Comparison of ENCODE assay signal across 8 mouse cellular contexts in genomic region chr8:105469041-105469695, GRCm38 (mm10). TPM values are rescaled to one million over a fixed set of nuclear protein-coding genes. Genes with fewer than 3 reads are reported as not detected.
A peak's percentile ranks its signal among the peaks of the same experiment; 100 is the strongest.
DNase-seq lines count a peak whose midpoint lies in the region; ATAC-seq lines count a peak whose summit lies in the region.

No protein-coding gene starts in this region.

- peaks cover 7% of the 10 kb centered on the region; the same call in 1 of the 2 replicates for H3K27me3 ChIP-seq in forebrain, embryonic 15.5 days
- 0 out of 2 replicates have a peak, but pooled peaks cover 2% of the 10 kb centered on the region for H3K27me3 ChIP-seq in stomach, embryonic 15.5 days (replicated peaks)

- peak overlapping the region; percentile 63; the same call in 1 of the 2 replicates for H3K4me2 ChIP-seq in forebrain, embryonic 15.5 days (replicated peaks)
- H3K4me2 ChIP-seq in stomach, embryonic 15.5 days: no peak overlapping the region

- H3K27ac ChIP-seq in forebrain, embryonic 15.5 days (replicated peaks): 0 out of 2 replicates have a peak overlapping the region, but pooled peaks have one; percentile 23
- H3K27ac ChIP-seq in stomach, embryonic 15.5 days: no peak overlapping the region

- peaks cover 56% of the 10 kb centered on the region for H3K4me1 ChIP-seq in forebrain, embryonic 15.5 days
- peaks cover 33% of the 10 kb centered on the region for H3K4me1 ChIP-seq in stomach, embryonic 15.5 days

- no peak overlapping the region for H3K9ac ChIP-seq in forebrain, embryonic 15.5 days (replicated peaks)
- no peak overlapping the region for H3K9ac ChIP-seq in stomach, embryonic 15.5 days

- H3K36me3 ChIP-seq in forebrain, embryonic 15.5 days: no peaks in the 10 kb centered on the region
- H3K36me3 ChIP-seq in stomach, embryonic 15.5 days: peaks cover 4% of the 10 kb centered on the region; the same call in 1 of the 2 replicates

- peak; percentile 35 for DNase-seq in NIH3T3 (ENCODE audit: low read depth)
- DNase-seq in c-Kit-negative CD71-positive TER-119-positive erythroid progenitor cells, embryonic 14.5 days (ENCODE audit: low read depth, low spot score): peak; percentile 44
- DNase-seq in layer of hippocampus, postnatal 10 days (ENCODE audit: low spot score in 2 of 2): peak; percentile 44 to 51
- DNase-seq in kidney, postnatal 4 days: no peak
- DNase-seq in c-Kit-positive CD71-positive TER-119-positive erythroid progenitor cells, embryonic 14.5 days (ENCODE audit: low spot score): no peak

- 22% methylated on average over 6 of the region's 6 CpGs for WGBS in forebrain, embryonic 15.5 days
- 46% methylated on average over 6 of the region's 6 CpGs for WGBS in stomach, embryonic 15.5 days

- ATAC-seq in forebrain, embryonic 15.5 days (replicated peaks): peak; percentile 14; the same call in 1 of the 2 replicates
- ATAC-seq in megakaryocyte-erythroid progenitor cell, adult 5-6 weeks (replicated peaks; ENCODE audit: low FRiP score, low TSS enrichment, poor library complexity, severe bottlenecking): peak; percentile 32
- ATAC-seq in stomach, embryonic 15.5 days (ENCODE audit: insufficient read depth, low FRiP score, low read depth): peak; percentile 33; the same call in 1 of the 2 replicates

- no peaks in the 10 kb centered on the region for H3K9me3 ChIP-seq in forebrain, embryonic 15.5 days
- H3K9me3 ChIP-seq in stomach, embryonic 15.5 days: no peaks in the 10 kb centered on the region

- H3K4me3 ChIP-seq in forebrain, embryonic 15.5 days: no peak overlapping the region
- H3K4me3 ChIP-seq in stomach, embryonic 15.5 days (replicated peaks): no peak overlapping the region

RNA-seq across cellular contexts. Expression of gene Tppp3, which starts 2.2 kb away (rescaled TPM):
- 35.1 and 54.8 TPM in 2 replicates for polyA plus RNA-seq in forebrain, embryonic 15.5 days (2015; fragmentation: Nextera tagmentation; extraction: Ambion mirVana)
- total RNA-seq in layer of hippocampus, postnatal 10 days (2021): 10 to 100 TPM; 34.5 to 40.0 TPM
- 0.45 and 1.4 TPM in 2 replicates for total RNA-seq in megakaryocyte-erythroid progenitor cell, adult 5-6 weeks (2014; fragmentation: Nextera tagmentation)
- 1.3 TPM in 1 of 2 replicates, not detected in the other for total RNA-seq in megakaryocyte-erythroid progenitor cell, adult 5-6 weeks (2017)
- 44.7 and 45.5 TPM in 2 replicates for polyA plus RNA-seq in stomach, embryonic 15.5 days (2015; fragmentation: Nextera tagmentation; extraction: Ambion mirVana)

RNA-seq across cellular contexts. Expression of gene Zdhhc1, which starts 27.5 kb away (rescaled TPM):
- polyA plus RNA-seq in forebrain, embryonic 15.5 days (2015; fragmentation: Nextera tagmentation; extraction: Ambion mirVana): 28.8 and 31.3 TPM in 2 replicates
- 10 to 100 TPM; 17.5 to 20.4 TPM for total RNA-seq in layer of hippocampus, postnatal 10 days (2021)
- 8.4 and 12.8 TPM in 2 replicates for total RNA-seq in megakaryocyte-erythroid progenitor cell, adult 5-6 weeks (2014; fragmentation: Nextera tagmentation)
- 2.2 and 3.8 TPM in 2 replicates for total RNA-seq in megakaryocyte-erythroid progenitor cell, adult 5-6 weeks (2017)
- polyA plus RNA-seq in stomach, embryonic 15.5 days (2015; fragmentation: Nextera tagmentation; extraction: Ambion mirVana): 32.2 and 34.7 TPM in 2 replicates

RNA-seq across cellular contexts. Expression of gene Hsd11b2, which starts 49.4 kb away (rescaled TPM):
- polyA plus RNA-seq in forebrain, embryonic 15.5 days (2015; fragmentation: Nextera tagmentation; extraction: Ambion mirVana): 1.4 and 1.7 TPM in 2 replicates
- under 1 TPM in 1 of 2 experiments, not detected in 1; 0.18 TPM for total RNA-seq in layer of hippocampus, postnatal 10 days (2021)
- total RNA-seq in megakaryocyte-erythroid progenitor cell, adult 5-6 weeks (2014; fragmentation: Nextera tagmentation): 0.20 TPM in 1 of 2 replicates, not detected in the other
- total RNA-seq in megakaryocyte-erythroid progenitor cell, adult 5-6 weeks (2017): 0.19 TPM in 1 of 2 replicates, not detected in the other
- polyA plus RNA-seq in stomach, embryonic 15.5 days (2015; fragmentation: Nextera tagmentation; extraction: Ambion mirVana): 2.5 and 2.7 TPM in 2 replicates

RNA-seq across cellular contexts. Expression of gene Lrrc36, which starts 55.8 kb away (rescaled TPM):
- 0.52 and 0.88 TPM in 2 replicates for polyA plus RNA-seq in forebrain, embryonic 15.5 days (2015; fragmentation: Nextera tagmentation; extraction: Ambion mirVana)
- 1 to 10 TPM in 1 of 2 experiments, under 1 TPM in 1; 0.98 to 1.4 TPM for total RNA-seq in layer of hippocampus, postnatal 10 days (2021)
- total RNA-seq in megakaryocyte-erythroid progenitor cell, adult 5-6 weeks (2014; fragmentation: Nextera tagmentation): 0.61 and 1.5 TPM in 2 replicates
- total RNA-seq in megakaryocyte-erythroid progenitor cell, adult 5-6 weeks (2017): 0.46 TPM in 1 of 2 replicates, not detected in the other
- polyA plus RNA-seq in stomach, embryonic 15.5 days (2015; fragmentation: Nextera tagmentation; extraction: Ambion mirVana): 0.09 TPM in 1 of 2 replicates, not detected in the other

RNA-seq across cellular contexts. Expression of gene Kctd19, which starts 55.9 kb away (rescaled TPM):
- 0.10 TPM in 1 of 2 replicates, not detected in the other for polyA plus RNA-seq in forebrain, embryonic 15.5 days (2015; fragmentation: Nextera tagmentation; extraction: Ambion mirVana)
- not detected for total RNA-seq in layer of hippocampus, postnatal 10 days (2021)
- not detected in 2 replicates for total RNA-seq in megakaryocyte-erythroid progenitor cell, adult 5-6 weeks (2014; fragmentation: Nextera tagmentation)
- total RNA-seq in megakaryocyte-erythroid progenitor cell, adult 5-6 weeks (2017): not detected in 2 replicates
- not detected in 2 replicates for polyA plus RNA-seq in stomach, embryonic 15.5 days (2015; fragmentation: Nextera tagmentation; extraction: Ambion mirVana)

Comparison
In these comparisons a context has a peak if more than half of its experiments do, and no peak if none do; other contexts are left out.
1. DNase-seq: peak in NIH3T3 (single experiment), c-Kit-negative CD71-positive TER-119-positive erythroid progenitor cells, embryonic 14.5 days (single experiment) and layer of hippocampus, postnatal 10 days (2 of 2); none in kidney, postnatal 4 days (0 of 2) and c-Kit-positive CD71-positive TER-119-positive erythroid progenitor cells, embryonic 14.5 days (single experiment).
2. RNA of gene Tppp3, which starts 2.2 kb away (total RNA-seq): 34.5 to 40.0 TPM in layer of hippocampus, postnatal 10 days; 0.45 to 1.4 TPM in megakaryocyte-erythroid progenitor cell, adult 5-6 weeks; every median in the first group is over 10 times any median in the second.
3. Peak in every context shown above with its lines, with median percentiles within 50 percentile points of each other: ATAC-seq.